Mouse (Mus musculus): ENCODE data around the gene Ttc19.
A peak's percentile ranks its signal among the peaks of the same experiment; 100 is the strongest.

Ttc19 gene

DNA sequence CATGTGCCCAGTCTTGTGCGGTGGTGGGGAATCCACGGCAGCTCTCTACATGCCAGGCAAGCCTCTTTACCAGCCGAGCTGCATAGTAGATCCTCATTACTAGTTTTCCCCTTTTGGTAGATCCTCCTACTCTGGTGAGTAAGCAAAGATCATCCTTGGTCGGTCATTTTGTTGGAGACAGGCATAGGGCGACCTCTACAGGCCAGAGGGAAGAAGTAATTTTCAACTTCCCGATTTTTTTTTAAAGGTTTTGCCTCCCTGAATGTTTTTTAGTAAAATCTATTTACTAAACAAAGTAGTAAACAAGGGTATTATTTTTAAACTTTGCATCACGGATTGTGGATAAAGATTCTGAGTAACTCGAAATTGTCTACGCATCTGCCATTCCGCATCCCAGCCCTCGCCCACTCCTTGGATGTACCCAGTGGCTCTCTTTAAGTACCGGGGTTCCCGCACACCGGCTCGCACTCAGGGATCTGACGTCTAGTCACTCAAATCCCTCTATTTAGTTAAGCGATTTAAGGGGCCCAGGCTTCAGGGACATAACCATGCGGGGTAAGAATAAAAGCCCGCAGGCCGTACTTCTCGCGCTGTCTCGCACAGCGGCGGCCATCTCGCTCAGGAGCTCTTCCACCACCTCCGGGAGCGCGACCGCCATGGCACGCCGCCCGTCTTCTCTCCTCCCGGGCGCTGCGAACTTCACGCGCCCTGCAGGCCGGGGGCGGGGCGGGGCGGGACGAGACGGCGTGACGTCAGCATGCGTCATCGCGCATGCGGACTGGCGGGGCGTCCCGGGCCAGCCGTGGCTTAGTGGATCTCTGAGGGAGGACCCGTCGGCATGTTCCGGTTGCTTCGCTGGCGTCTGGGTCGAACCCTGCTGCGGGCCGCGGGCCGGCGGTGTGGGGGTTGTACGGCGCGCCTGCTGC is at the start of gene Ttc19, which contains the start of gene Zswim7:
Gene Ttc19 (plus strand): TSS at position 799 of the 926 bp plus-strand sequence.
Gene Zswim7 (minus strand): TSS at position 701 of the 926 bp plus-strand sequence.
- DNase-seq (ENCODE audit: low read depth) = peak; percentile 97

DNA sequence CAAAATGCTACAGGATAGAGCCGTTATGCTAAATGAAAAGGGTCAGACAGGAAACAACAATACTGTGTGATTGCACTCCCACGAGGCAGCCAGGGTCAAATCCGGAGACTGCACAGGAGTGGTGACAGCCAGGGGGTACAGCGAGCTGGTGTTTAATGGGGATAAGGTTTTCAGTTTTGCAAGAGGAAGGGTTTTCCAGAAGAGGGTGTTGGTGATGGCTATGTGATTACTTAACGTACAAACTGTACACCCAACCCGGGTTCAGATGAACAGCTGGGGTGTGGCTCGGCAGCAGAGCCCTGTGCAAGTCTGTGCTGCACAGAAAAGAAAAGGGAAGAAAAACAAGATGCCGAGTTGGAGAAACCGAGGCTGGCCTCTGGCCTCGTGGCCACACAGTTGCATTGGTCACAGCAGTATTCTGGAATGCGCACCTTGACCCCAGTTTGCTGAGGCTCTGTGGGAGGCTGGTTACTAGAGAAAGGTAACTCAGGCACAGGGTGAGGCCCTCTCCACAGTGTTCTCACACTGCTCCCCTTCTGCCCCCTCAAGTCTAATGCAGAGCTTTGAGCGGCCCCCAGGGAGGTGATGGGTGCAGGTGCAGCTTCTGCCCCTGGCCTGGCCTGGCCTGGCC is 40.5 kb upstream of the Ttc19 start:
- DNase-seq (ENCODE audit: low read depth) = no peak

DNA sequence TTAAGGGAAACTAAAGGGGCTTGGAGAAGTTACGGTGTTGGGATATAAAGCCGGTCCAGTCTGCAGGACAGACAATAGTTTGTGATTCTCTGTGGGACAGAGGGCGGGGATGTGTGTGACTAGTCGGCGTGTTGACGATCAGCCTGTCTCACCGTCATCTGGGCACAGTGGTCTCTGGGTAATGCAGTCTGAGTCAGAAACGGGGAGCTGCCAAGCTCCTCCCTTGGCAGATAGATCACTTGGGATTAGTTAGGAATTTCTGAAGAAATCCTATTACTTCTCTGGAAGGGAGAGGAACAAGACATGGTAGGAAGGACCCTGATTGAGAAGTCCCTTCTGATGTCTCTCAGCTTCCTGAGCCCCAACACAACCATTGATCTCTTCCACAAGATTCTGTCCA is 37.4 kb upstream of the Ttc19 start:
- DNase-seq (ENCODE audit: low read depth) = no peak

DNA sequence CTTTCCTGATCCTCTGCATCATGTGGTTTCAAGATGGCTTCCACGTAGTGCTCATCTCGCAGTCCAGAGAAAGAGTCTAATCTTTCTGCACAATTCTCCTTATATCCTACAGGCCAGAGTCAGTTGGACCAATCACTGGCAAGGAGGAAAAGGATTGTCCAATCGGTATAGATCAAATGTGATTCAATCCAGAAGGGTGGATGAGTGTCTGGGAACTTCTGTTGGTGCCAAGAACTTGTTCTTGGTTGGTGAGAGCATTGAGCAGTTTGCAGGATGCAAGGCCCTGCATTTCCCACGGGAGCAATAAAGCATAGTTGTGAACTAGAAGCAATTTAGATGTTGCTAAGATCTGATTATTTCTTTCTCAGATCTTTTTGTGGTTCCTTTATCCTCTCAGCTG is 36.8 kb upstream of the Ttc19 start:
- DNase-seq (ENCODE audit: low read depth) = no peak

DNA sequence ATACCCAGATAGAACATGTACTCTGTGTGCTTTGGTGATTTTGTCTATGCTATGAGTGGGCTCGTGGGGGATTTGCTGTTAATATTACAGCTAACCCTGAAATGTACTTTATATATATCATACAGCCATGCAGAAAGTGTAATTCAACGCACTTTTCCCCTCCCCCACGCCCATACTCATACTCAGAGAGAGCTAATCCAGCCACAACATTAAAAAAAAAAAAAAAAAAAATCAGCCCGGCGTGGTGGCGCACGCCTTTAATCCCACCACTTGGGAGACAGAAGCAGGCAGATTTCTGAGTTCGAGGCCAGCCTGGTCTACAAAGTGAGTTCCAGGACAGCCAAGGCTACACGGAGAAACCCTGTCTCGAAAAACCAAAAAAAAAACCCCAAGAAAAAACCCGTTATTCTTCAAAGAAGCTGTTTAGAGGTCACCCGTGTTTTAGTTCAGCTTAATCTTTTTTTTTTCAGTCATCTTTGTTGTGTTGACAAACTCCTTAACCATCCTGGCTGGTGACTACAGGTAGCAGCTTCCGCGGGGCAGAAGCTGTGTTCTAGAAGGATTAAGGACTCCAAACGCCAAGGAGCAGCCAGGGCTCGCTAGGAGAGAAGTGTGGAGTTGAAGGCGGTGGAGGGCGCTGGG is 33.4 kb upstream of the Ttc19 start:
- DNase-seq (ENCODE audit: low read depth) = no peak

DNA sequence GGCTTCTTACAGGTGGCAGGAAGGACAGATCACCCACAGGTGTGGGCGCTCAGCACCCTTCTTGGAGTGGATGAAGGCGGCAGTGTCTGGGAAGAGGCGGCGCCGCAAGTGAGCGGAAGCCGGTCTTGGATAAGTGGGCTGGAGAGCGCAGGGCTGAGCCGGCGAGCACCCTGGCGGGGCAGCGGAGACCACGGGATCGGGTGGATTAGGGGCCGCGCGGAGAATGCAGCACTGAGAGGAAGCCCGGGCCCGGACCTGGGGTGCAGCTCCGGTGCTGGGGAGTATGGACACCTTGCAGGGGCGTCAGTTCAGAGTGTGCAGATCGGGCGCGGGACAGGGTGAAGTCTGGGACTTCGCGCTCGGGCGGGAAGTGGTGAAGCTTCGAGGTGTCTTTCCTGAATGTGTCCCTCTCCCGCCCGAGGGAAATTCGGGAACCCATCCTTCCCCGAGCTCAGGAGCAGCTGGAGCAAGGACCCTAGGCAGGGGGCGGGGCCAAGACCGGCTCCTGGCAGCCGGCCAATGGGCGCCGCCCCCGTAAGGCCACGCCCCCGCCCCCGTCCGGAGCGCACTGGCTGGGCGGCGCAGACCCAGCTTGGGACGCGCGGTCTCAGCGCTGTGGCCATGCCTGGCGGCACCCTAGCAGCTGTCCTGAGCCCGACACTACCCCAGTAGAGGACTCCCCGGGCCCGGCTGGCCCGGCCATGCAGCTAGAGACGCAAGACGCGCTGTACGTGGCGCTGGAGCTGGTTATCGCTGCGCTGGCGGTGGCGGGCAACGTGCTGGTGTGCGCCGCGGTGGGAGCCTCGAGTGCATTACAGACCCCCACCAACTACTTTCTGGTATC is 32.6 kb upstream of the Ttc19 start, which contains the start of gene Adora2b:
Gene Adora2b (plus strand): TSS at position 584 of the 844 bp plus-strand sequence.
- DNase-seq (ENCODE audit: low read depth) = peak; percentile 20

DNA sequence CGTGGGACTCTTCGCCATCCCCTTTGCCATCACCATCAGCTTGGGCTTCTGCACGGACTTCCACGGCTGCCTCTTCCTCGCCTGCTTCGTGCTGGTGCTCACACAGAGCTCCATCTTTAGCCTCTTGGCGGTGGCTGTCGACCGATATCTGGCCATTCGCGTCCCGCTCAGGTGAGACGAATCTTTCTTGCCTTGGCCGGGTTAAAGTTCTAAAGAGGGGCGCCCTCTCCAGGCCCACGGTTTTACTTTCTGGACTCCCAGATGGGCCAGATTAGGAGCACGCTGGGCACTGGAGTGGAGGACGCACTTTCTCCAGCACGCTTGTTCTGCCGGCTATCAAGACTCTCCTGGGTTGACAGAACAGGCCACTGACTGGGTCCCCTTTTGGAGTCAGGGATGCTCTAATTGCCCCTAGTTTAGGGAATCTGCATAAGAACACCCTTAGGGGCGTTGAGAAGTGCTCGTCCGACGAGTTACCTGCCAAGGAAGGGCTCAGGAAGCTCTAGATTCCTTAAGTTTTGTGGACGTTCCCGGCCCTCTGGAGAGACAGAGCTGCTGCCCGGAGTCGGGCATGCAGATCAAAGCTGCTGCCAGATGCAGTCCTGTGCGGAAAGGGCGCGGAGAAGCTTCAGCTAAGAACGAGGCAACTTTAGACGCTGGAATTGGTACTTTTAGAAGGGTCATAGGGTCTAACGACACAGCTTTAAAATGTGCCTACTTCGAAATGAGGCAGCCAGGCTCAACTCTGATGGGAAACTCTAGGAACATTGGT is 31.8 kb upstream of the Ttc19 start:
- no peak for DNase-seq (ENCODE audit: low read depth)

DNA sequence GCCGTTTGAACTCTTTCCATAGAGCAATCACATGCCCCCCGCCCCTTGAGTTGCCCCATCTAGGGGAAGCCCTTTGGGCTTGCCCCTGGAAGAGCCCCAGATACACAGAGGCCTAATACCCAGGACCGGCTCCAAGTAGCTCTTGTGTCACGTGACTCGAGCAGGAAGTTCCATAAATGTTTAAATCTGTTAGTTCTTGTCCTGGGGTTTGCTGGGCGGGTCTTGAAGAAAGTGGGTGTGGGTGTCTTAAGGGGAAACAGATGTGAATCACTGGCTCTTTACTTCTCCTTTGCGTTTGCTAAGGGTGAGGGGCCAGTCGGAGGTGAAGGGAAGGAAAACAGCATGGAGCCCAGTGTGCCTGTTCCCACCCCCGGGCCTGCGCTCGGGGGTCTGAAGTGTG is 30.2 kb upstream of the Ttc19 start:
- DNase-seq (ENCODE audit: low read depth) = no peak

DNA sequence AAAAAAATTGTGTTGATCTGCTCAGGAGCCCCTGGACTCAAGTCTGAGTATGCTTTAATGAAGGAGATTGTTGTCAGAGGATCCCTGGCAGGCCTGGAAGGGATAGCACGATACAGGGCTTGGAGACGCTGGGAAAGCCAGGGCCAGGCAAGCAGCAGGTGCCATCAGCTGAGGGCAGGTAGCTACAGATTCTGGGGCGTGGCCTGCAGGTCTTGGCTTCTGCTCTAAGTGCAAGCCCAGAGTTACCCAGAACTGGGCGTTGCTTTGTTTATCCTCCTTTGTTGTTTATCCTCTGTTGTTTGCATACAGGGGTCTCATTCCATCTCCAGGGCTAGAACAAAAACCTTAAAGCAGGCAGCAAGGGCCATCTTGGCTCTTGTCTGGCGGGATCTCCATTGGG is 27.9 kb upstream of the Ttc19 start:
- no peak for DNase-seq (ENCODE audit: low read depth)

DNA sequence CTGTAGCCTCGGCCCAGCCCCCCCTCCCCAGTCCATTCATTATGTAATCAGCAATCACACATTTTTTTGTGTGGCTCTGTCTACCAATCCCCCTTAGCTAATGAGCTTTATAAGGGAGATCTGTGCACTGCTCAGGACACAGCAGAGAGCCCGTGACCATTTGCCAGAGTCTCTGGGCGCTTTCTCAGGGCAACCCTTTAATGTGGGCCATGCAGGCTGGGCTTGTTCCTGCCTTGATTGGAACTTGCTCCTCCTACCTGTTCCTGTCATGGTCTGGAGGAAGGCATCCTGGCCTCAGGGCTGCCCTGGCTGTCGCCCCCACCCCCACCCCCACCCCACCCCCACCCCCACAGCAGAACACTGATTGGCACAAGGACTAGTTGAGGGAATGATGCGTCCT is 22.1 kb upstream of the Ttc19 start:
- DNase-seq (ENCODE audit: low read depth) = no peak

DNA sequence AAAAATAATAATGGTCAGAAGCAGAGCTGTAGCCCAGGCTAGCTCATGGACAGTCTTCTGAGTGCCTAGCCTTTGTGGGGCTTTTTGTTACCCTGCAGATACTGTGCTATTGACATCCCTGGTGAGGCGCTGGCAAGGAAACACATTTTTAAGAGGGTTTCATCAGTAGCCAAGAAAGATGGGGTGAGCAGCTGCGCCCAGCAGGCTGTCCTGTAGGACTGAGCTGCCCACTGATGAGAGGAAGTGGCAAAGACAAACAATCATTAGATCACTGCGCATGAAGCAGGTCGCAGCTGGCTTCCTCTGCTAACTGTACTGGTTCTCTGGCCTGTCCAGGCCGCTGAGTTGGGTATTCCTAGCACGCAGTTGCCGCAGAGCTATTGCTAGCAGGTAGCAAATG is 17.7 kb upstream of the Ttc19 start:
- DNase-seq (ENCODE audit: low read depth) = no peak

DNA sequence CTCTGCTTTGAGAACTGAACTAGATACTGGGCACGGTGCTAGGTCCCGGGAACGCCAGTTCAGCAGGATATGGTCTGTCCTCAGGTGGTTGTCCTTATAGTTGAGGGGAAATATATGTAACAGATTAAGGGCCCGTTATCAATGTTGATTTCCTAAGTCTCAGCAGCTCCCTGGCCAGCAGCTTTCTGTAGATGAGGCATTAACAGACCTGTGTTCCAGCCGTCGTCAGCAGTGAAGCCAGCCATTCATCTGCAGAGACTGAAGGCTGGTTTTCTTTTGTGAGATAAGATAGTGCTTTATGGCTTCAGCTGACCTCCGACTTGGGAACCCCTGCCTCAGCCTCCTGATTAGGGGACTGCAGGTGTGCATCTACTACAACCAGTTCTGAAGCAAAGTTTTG is 17.3 kb upstream of the Ttc19 start:
- no peak for DNase-seq (ENCODE audit: low read depth)

DNA sequence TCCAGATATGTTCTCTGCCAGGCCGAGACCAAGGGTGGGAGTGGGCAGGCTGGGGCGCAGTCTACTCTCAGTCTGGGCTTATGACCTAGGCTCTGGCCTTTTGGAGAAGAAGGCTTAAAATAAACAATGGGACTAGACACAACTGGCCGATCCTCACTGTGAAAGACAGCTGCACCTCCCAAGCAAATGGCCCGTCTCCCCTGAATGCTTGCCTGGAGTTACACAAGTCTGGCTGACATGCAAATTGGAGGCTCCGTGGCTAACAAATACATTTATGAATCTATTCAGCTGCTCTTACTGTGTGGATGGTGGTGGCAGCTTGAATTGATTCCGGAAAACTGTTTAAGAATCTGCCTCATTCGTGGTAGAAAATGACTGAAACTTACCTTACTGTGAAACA is 15.6 kb upstream of the Ttc19 start:
- DNase-seq (ENCODE audit: low read depth) = no peak

DNA sequence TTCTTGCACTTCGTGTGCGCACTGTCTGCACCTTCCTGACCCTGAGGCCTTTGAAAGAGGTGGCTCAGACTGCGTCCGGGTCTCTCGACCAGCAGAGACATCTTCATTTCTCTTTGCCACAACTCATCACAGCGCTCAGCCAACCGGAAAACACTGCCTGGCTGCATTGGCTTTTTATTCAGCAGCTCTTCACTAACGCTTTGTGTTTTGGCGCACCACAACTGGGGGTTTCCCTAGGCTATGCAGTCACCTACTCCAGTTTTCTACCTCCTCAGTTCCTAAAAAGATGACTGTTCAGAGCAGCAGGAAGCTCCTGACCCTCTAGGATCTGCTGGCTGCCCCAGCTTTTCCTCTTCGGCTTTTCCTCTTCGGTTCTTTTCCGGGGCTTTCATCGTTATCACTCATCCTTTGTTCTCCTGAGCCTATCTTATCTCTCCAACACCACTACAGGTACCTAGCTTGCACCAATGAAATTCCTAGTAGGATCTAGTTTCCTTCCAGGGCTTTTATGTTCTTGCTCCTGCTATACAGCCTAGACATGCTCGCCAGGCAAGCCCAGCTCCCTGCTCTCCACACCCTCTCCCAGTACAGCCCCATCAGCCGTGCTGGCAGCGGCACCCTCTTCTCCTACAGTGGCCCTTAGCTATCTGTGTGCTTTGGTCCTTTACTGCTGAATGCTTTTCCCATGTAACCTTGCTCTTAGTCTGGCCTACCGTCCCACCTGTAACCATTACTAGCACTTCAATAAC is 14.6 kb upstream of the Ttc19 start:
- DNase-seq (ENCODE audit: low read depth) = no peak

DNA sequence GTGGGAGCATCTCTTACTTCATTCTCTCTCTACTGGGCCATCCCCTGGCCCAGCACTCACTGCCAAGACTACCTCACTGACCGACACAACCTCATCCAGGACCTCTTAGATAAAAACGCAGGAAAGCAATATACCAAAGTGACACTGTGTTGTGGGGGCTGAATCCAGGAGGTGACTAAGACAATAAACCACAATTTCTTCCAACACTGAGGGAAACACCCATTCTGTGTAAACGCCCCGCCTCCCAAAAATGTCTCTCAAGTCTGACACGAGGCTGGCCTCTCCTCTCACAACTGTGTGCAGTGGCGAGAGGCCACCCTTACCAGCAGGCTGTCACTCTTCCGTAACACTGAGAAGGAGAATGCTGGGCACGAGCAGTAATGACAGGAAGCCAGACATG is 12.9 kb upstream of the Ttc19 start:
- DNase-seq (ENCODE audit: low read depth) = no peak

DNA sequence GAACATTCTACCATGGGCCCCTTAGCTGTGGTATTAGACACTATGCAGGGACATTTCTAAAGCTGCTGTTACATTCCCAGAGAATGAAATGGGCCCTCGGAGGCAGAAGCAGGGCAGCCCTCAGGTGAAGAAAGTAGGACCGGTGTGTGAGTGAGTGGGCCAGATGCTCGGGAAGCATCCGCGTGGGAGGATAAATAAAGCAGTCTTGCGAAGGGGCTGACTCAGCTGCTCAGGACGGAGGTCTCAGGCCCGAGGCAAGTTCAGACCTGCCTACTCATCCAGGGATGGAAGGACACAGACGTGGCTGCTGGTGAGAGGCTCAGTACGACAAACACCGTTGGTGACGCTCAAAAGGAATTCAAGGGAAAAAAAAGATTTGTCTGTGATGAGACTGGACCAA is 12.2 kb upstream of the Ttc19 start:
- no peak for DNase-seq (ENCODE audit: low read depth)

DNA sequence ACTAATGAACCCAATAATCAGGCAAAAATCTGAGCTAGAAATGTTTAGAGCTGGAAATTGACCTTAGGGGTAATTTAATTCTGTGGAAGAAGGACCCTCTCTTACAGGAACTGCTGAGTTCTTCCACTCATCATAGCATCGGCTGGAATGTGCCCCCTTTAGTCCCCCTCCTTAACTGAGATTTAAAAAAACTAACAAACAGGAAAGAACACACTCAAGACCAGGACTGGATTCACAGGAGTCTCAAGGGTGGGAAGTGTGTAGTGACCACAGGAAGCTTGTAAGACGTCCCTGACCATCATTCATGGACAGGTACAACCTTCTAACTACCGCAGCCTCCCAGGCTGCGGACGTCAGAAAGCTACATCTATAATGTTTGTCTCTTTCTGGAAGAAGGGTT is 10.4 kb upstream of the Ttc19 start:
- DNase-seq (ENCODE audit: low read depth) = no peak

DNA sequence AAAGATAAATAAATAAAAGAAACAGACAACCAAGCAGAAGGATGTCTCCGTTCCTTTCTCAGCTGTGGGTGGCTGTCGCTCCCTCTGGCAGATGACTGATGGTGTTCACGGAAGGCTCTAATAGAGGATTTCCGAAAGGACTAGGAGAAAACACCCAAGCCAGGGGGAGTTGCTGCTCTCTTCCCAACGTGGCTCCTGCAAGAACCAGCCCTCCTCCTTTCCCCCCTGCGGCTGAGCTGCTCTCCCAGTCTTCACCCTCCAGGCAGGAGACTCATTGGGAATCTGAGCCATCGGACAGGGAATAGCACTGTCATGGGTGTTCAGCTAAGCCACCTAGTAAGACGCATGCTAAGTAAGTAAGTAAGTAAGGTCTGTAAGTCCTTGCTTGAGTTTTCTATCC is 4.2 kb upstream of the Ttc19 start:
- DNase-seq (ENCODE audit: low read depth) = no peak

DNA sequence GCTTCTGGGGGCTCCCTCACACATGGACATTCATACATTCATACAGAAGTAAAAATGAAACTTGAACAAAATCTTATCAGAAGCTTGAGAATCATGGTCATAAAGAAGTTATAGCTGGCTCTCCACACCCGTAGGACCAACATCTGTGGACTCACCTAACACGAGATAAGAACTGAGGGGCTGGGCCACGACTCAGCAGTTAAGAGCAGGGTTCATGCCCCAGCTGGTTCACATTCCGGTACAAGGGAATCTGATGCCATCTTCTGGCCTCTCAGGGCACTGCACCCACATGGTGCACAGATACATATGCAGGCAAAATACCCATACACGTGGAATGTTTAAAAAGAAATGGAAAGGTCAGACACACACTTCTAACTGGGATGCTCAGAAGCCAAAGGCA is 3.2 kb upstream of the Ttc19 start:
- DNase-seq (ENCODE audit: low read depth) = peak; percentile 74

DNA sequence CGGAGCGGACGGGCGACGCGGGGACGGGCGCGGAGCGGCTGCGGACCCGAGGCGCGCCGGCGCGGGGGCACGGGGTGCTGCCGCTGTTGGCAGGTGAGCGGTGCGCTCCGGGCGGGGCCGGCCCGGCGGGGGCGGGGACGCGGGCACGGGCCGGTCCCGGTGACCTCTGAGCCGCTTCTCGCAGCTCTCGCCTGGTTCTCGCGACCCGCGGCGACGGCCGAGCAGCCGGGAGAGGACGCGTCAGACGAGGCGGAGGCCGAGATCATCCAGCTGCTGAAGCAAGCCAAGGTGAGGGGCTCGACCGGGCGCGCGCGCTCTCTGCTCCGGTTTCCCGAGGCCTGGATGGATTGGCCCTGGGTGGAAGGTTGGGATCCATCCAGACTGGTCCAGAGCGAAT is 326 bp downstream of the Ttc19 start:
- no peak for DNase-seq (ENCODE audit: low read depth)

All from naive thymus-derived CD4-positive, alpha-beta T cell, adult 2 months (primary cell).